Mouse (Mus musculus) hindbrain, embryonic 14.5 days (tissue): ENCODE results near the gene Kiss1r. TPM values are rescaled to one million over a fixed set of nuclear protein-coding genes. Genes with fewer than 3 reads are reported as not detected.

Source experiments
- ATAC-seq: fragments of 200-750 bp; cut with Nextera tagmentation; 2 replicates; pipeline ENCODE4 v1.8.0; 2017; ENCODE audit warnings: moderate number of reproducible peaks, mild to moderate bottlenecking, moderate TSS enrichment, moderate library complexity; ENCODE audit not compliant: low FRiP score
- DNase-seq: peaks from one replicate; pipeline ENCODE4 v3.0.0-alpha.2; 2015; ENCODE audit warnings: low spot score
- H3K27ac ChIP-seq: fragments of 300-500 bp; sonication (generic); 2 replicates; pipeline ENCODE4 v1.5.1; 2014; ENCODE audit warnings: mild to moderate bottlenecking, moderate library complexity
- H3K27me3 ChIP-seq: fragments of 300-500 bp; sonication (generic); 2 replicates; pipeline ENCODE4 v1.6.1; 2014; ENCODE audit warnings: mild to moderate bottlenecking, low read length, mixed read lengths; ENCODE audit not compliant: control insufficient read depth, insufficient read depth
- H3K36me3 ChIP-seq: fragments of 300-500 bp; sonication (generic); replicated peaks from 2 replicates; pipeline ENCODE4 v1.6.1; 2014; ENCODE audit not compliant: control insufficient read depth, insufficient read depth
- H3K4me1 ChIP-seq: fragments of 300-500 bp; sonication (generic); replicated peaks from 2 replicates; pipeline ENCODE4 v1.6.1; 2014; ENCODE audit warnings: antibody characterized with exemption, low read length, mixed read lengths; ENCODE audit not compliant: control insufficient read depth, insufficient read depth
- H3K4me2 ChIP-seq: fragments of 300-500 bp; sonication (generic); replicated peaks from 2 replicates; pipeline ENCODE4 v1.6.1; 2014; ENCODE audit warnings: mild to moderate bottlenecking, moderate library complexity
- H3K4me3 ChIP-seq: fragments of 300-500 bp; sonication (generic); replicated peaks from 2 replicates; pipeline ENCODE4 v1.5.1; 2014; ENCODE audit warnings: mild to moderate bottlenecking, low read length
- H3K9ac ChIP-seq: fragments of 300-500 bp; sonication (generic); 2 replicates; pipeline ENCODE4 v1.6.1; 2014
- H3K9me3 ChIP-seq: fragments of 300-500 bp; sonication (generic); 2 replicates; pipeline ENCODE4 v1.6.1; 2016; ENCODE audit warnings: low read length; ENCODE audit not compliant: control insufficient read depth
- WGBS: fragments of 180-500 bp; shearing (Covaris S2); extraction: QIAGEN DNeasy Blood & Tissue Kit; methylation state at CpG from one replicate; pipeline ENCODE4 v1.1.7; 2014; 5-methylcytosine and 5-hydroxymethylcytosine counted together
- polyA plus RNA-seq: library from polyadenylated mRNA; unstranded; fragments of >200 nt; fragmentation: Nextera tagmentation; extraction: Ambion mirVana; gene quantifications from 2 replicates; pipeline ENCODE4 v1.2.1, GENCODE M21; 2014

Kiss1r gene
- polyA plus RNA-seq, 1 experiment from 2014 or later, result 2.6 TPM

DNA sequence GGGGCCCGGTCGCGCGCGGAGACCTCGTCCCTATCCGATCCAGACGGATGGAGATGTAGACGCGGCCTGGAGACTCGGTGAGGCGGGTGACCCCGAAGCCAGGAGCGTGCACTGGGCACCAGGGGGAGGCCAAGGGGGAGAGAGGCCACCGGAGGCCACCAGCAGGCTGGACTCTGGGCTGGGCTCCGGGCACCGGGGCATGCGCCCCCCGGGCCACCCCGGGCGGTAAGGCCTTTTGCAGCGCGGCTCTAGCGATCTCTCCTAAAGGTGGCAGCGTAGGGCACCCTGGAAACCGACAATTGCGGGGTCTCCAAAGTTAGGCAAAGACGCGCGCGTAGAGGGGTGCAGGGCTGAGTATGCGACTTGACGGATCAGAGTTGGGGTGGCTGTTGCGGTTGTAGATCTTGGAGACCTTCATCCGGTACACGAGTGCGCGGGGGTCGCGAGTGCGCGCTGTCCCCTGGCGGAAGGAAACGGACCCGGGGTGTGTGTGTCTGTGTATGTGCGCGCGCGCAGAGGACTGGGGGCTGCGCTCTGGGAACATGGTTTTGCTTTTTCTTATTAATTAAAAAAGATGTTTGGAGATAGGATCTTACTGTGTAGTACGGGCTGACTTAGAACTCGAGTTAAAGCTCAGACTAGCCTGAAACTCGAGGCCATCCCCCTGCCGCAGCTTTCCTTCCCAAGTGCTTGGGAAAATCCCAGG lies 10.7 kb downstream of the Kiss1r start:
- peak overlapping the region; percentile 86 for H3K4me3 ChIP-seq
- peak overlapping the region; percentile 84 for H3K9ac ChIP-seq
- H3K27ac ChIP-seq, result peak overlapping the region; percentile 91
- under 1% methylated on average over 54 of the region's 54 CpGs for WGBS
- peaks cover 13% of the 10 kb centered on the region for H3K36me3 ChIP-seq
- H3K4me1 ChIP-seq, result peaks cover 22% of the 10 kb centered on the region
- no peaks in the 10 kb centered on the region for H3K9me3 ChIP-seq
- peak overlapping the region; percentile 81 for H3K4me2 ChIP-seq
- DNase-seq (peak; percentile 58), ATAC-seq (peak; percentile 44)
- peaks cover 13% of the 10 kb centered on the region for H3K27me3 ChIP-seq

DNA sequence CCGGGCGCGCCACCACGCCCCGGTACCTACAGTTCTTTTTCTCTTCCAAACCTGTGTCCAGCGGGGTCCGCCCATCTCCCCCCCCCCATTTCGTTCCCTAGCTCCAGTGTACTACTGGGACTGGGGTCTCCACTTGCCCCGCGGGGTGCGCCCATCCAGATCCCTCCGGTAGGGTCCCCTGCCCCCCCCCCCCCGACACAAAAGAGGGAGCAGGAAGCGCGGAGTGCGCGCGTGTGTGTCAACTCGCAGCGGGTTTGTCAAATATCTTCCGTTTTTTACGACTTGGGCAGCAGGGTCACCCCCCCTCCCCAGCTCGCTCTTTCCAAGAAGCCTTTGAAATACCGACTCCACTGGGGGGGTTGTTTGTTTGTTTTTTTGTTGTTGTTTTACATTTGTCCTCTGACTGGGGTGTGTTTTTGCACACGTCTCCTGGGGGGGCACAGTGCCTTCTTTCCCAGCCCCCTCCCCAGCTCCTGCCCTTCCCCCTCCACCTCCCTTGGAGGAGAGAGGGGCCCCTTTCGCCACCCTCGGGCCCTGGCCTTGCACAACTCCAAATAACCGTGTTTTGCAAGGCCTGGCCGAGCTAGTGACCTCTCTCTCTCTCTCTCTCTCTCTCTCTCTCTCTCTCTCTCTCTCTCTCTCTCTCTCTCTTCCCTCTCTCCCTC lies 11.4 kb downstream of the Kiss1r start:
- peak overlapping the region; percentile 84 for H3K9ac ChIP-seq
- ATAC-seq (no peak), DNase-seq (no peak)
- H3K27me3 ChIP-seq, result peaks cover 6% of the 10 kb centered on the region
- H3K36me3 ChIP-seq, result peaks cover 13% of the 10 kb centered on the region
- peak overlapping the region; percentile 81 for H3K4me2 ChIP-seq
- no peaks in the 10 kb centered on the region for H3K9me3 ChIP-seq
- H3K4me3 ChIP-seq, result peak overlapping the region; percentile 86
- WGBS, result under 1% methylated on average over 28 of the region's 29 CpGs
- H3K4me1 ChIP-seq, result peaks cover 27% of the 10 kb centered on the region
- H3K27ac ChIP-seq, result peak overlapping the region; percentile 91

DNA sequence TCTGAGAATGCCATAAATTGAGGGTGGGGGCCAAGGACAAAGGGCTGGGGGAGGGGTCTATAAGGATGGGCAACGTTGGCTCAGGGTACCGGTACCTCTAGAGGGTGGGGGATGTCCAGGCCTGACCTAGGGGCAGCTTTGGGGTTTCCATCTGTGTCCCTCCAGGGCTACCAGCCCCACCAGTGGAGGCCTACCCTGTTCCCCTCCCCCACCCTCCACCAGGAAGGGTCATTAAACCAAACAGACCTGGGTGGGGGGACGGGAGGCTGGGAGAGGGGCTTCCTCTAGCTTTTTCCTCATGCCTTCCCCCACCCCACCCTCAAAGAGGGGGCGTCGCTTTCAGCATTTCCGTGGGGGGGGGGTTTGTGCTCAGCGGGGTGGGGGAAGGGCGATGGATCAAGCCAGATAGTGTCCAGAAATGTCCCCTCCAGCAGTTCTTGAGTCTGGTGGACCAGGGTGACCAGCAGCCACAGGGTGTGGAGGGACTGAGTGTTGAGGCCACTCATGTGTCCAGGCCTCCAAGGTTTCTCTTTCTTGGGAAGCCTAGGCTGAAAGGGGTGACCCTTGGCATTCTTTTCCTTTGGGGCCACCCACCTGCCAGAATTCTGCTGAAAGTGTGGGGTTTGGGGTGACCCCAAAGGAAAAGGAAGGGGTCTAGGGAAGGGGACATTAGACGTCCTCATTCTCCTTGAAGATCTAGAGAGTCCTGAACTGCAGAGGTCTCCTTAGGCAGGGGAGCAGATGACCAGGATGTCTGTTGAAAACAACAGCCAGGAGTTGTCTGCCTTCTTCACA lies 12.3 kb downstream of the Kiss1r start:
- 33% methylated on average over 9 of the region's 9 CpGs for WGBS
- Histone ChIP-seq H3K36me3 (peaks cover 20% of the 10 kb centered on the region), H3K27me3 (no peaks in the 10 kb centered on the region), H3K27ac (peak overlapping the region; percentile 91; the same call in 1 of the 2 replicates), H3K4me3 (peak overlapping the region; percentile 86), H3K9ac (peak overlapping the region; percentile 84), H3K4me2 (peak overlapping the region; percentile 81), H3K9me3 (no peaks in the 10 kb centered on the region), H3K4me1 (peaks cover 29% of the 10 kb centered on the region)
- ATAC-seq, result no peak
- no peak for DNase-seq

DNA sequence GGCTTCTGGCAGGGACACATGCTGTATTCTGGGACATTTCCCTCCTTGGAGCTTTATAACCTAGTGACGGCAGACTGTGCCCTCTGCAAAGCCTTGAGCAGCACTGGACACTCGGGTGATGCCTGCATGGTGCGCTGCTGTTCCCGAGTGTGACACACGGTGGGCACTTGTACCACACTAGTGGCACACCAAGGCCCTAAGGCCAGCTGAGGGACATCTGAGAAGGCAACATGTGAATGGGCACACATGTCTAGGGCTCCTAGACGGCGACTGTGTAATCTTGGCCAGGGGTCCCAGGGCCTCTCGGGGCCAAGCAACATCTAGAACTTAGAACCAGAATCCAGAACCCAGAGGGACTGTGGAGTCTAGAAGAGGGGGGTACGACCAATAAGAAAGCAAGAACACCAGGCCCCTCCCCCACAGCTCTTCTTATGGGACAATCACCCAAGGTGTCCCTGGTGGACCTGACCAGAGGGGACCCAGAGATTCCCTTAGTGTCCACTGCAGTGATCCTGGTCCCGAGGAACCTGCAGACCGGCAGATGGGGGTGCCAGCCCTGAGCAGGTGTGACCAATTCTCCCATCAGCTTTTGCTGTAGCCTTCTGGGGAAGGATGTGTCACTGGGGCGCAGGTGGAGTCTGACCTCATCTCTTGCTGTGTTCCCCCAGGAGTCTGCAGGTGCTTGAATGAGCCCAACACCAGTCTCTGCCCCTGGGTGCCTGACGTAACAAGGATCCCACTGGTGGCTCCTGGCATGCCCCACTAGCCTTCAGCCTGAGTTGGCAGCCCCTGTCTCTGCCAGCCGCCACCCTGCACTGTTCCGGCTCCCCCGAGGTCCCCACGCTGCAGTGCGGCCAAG lies 13.4 kb downstream of the Kiss1r start:
- no peaks in the 10 kb centered on the region for H3K9me3 ChIP-seq
- peaks cover 32% of the 10 kb centered on the region for H3K4me1 ChIP-seq
- no peak overlapping the region for H3K27ac ChIP-seq
- peak overlapping the region; percentile 13; the same call in 1 of the 2 replicates for H3K9ac ChIP-seq
- DNase-seq (no peak), ATAC-seq (no peak)
- H3K4me2 ChIP-seq, result peak overlapping the region; percentile 81; the same call in 1 of the 2 replicates
- peaks cover 23% of the 10 kb centered on the region for H3K36me3 ChIP-seq
- no peaks in the 10 kb centered on the region for H3K27me3 ChIP-seq
- H3K4me3 ChIP-seq, result peak overlapping the region; percentile 3; the same call in 1 of the 2 replicates
- 78% methylated on average over 18 of the region's 18 CpGs for WGBS

DNA sequence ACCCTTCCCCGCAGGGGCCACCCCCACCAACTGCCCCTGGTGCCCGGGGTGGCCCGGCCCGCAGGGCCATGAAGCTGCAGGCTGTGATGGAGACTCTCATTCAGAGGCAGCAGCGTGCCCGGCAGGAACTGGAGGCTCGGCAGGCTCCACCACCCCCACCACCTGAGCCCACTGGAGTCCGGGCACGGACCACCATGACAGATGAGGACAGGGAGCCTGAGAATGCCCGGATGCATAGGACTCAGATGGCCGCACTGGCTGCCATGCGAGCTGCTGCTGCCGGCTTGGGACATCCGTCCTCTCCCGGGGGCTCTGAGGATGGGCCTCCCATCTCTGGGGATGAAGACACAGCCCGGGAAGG lies 14.0 kb downstream of the Kiss1r start:
- H3K27ac ChIP-seq, result no peak overlapping the region
- no peak for DNase-seq
- no peak for ATAC-seq
- WGBS, result 51% methylated on average over 16 of the region's 16 CpGs
- H3K4me3 ChIP-seq, result 0 out of 2 replicates have a peak overlapping the region, but pooled peaks have one; percentile 3
- no peaks in the 10 kb centered on the region for H3K9me3 ChIP-seq
- no peaks in the 10 kb centered on the region for H3K27me3 ChIP-seq
- H3K4me1 ChIP-seq, result peaks cover 32% of the 10 kb centered on the region
- peaks cover 23% of the 10 kb centered on the region for H3K36me3 ChIP-seq
- peak overlapping the region; percentile 13; the same call in 1 of the 2 replicates for H3K9ac ChIP-seq
- H3K4me2 ChIP-seq, result no peak overlapping the region

DNA sequence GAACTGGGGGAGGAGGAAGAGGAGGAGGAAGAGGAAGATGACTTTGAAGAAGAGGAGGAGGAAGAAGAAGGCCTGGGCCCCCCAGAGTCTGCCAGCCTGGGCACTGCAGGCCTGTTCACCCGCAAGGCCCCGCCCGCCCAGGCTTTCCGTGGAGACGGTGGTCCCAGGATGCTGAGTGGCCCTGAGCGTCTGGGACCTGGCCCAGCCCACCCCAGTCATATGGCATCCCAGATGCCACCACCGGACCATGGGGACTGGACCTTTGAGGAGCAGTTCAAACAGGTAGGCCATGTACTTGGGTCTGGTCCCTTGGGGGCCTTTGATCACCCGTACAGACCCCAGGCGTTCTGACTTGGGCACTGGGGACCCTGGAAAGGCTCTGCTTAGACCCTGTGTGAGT lies 15.0 kb downstream of the Kiss1r start:
- Histone ChIP-seq H3K27ac (no peak overlapping the region), H3K9me3 (no peaks in the 10 kb centered on the region), H3K4me1 (peaks cover 35% of the 10 kb centered on the region), H3K4me3 (no peak overlapping the region), H3K36me3 (peaks cover 23% of the 10 kb centered on the region), H3K4me2 (no peak overlapping the region), H3K27me3 (no peaks in the 10 kb centered on the region), H3K9ac (no peak overlapping the region)
- ATAC-seq (no peak), DNase-seq (no peak)
- 81% methylated on average over 9 of the region's 9 CpGs for WGBS

DNA sequence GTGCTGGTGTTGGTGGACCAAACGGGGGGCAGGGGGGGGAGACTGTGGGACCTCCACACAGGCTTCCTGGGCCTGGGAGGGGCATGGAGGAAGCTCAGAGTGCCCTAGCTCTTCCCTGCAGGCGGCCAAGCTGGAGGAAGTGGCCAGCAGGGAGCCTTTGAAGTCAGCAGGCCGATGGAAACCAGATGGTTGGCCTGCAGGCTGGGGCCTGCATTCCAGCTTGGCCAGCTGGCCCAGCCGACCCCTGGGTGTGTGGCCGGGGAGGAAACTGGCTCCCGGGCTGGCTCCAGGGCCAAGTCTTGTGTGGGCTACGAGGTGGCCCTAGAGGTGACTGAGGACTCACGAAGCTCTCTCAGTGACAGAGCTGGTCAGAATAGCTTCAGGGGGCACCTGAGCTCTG lies 16.0 kb downstream of the Kiss1r start:
- no peak overlapping the region for H3K9ac ChIP-seq

DNA sequence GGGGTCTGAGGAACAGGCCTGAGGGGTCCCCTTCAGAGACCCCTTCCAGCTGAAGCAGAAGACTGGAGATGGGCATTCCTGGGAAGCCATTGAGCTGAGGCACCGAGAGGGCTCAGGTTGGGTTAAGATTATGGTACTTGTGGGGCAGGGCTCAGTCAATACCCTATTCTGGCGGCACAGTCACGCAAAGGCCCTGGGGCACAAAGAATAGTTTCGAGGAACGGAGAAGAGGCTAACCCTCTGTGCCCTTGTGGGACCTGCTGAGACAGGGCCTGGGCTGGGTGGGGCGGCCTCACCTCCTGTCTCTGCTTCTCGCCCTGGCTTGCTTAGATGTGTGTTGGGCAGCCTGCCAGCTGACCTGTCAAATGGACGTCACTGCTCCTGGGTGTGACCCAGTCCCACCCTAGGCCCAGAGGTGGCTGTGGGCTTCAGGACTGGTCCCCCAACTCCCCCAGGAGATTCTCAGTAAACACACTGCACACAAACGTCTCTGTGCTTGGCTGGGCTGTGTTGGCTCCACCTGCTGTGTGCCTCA lies 16.4 kb downstream of the Kiss1r start:
- Histone ChIP-seq H3K9me3 (no peaks in the 10 kb centered on the region), H3K4me1 (peaks cover 38% of the 10 kb centered on the region), H3K27ac (0 out of 2 replicates have a peak overlapping the region, but pooled peaks have one; percentile 49), H3K4me3 (no peak overlapping the region), H3K27me3 (no peaks in the 10 kb centered on the region), H3K4me2 (no peak overlapping the region), H3K9ac (no peak overlapping the region), H3K36me3 (peaks cover 27% of the 10 kb centered on the region)
- ATAC-seq, result no peak
- 62% methylated on average over 9 of the region's 9 CpGs for WGBS
- DNase-seq, result no peak

More for the DNA sequence above, 16.0 kb downstream of the Kiss1r start:
- H3K4me2 ChIP-seq, result no peak overlapping the region
- ATAC-seq (no peak), DNase-seq (no peak)
- WGBS, result 21% methylated on average over 8 of the region's 8 CpGs
- peaks cover 38% of the 10 kb centered on the region for H3K4me1 ChIP-seq
- peak overlapping the region; percentile 49; the same call in 1 of the 2 replicates for H3K27ac ChIP-seq
- H3K4me3 ChIP-seq, result no peak overlapping the region
- H3K36me3 ChIP-seq, result peaks cover 24% of the 10 kb centered on the region
- H3K27me3 ChIP-seq, result no peaks in the 10 kb centered on the region
- H3K9me3 ChIP-seq, result no peaks in the 10 kb centered on the region
